Mouse (Mus musculus): ENCODE measurements around the gene Krtap10-10. TPM values are rescaled to one million over a fixed set of nuclear protein-coding genes. Genes with fewer than 3 reads are reported as not detected.
"Not testable (repeated sequence)": the region's sequence is repeated elsewhere in the genome, so short reads cannot be mapped to it uniquely, and the experiment has no call there.

The Krtap10-10 gene
- total RNA-seq (2021) = not detected

DNA sequence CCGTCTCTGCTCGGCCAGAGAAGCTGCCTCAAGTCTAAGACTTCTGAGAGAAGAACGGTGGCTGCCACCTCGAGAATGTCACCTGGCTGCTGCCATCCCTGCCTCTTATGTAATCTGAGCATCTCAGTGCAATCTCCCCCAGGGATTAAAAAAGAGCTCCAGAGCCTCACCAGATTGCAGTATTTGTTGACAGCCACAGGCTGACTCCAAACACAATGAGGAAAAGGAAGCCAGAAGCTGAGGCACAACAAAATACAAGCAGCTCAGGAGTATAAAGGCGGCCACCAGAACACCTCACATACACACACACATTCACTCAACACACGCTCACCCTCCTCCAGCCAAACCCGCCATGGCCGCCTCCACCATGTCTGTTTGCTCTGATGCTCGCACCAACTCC lies at the start of gene Krtap10-10:
Gene Krtap10-10, plus strand, starts transcription at position 301 of the 400 bp plus-strand sequence.
- peak in 1 of 2 experiments; percentile 37 for DNase-seq (ENCODE audit: low spot score in 2 of 2)
- intact Hi-C loops (cut with DNase I) = no loop called here

DNA sequence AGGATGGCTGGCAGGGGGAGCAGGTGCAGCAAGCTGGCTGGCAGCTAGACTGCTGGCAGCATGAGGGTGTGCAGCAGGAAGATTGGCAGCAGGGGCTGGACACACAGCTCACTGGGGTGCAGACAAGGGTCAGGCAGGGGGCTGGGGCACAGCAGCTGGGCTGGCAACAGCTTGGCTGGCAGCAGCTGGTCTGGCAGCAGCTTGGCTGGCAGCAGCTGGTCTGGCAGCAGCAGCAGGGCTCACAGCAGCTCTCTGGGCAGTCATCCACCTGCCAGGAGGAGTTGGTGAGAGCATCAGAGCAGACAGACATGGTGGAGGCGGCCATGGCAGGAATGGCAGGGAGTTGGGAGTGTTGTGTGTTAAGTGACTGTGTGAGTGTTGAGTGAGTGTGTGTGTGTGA lies 47.9 kb upstream of the Krtap10-10 start, which contains the start of gene Gm7137:
Gene Gm7137, minus strand, starts transcription at position 325 of the 400 bp plus-strand sequence.
- intact Hi-C loops (cut with DNase I) = not testable (repeated sequence)
- DNase-seq (ENCODE audit: low spot score in 2 of 2) = peak in 1 of 2 experiments; percentile 46

DNA sequence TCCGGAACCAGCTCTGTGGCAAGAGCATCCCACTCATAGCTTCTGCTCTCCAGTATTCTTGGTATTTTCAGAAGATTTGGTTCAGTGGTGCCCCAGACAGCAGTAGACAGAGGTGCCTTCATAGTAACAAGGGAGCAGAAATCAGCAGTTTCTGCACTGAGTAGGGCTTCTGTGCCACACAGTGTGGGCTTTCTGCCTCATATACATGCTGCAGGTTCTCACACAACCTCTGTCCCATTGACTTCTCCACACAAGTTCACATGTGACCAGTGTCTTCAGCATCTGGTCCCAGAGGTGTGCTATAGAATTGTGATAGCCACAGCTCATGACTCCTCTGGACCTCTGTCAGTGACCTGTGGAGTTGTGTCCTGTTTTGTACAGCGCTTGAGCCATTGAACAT lies 47.1 kb upstream of the Krtap10-10 start:
- intact Hi-C loops (cut with DNase I) = no loop called here
- DNase-seq (ENCODE audit: low spot score in 2 of 2) = no peak

DNA sequence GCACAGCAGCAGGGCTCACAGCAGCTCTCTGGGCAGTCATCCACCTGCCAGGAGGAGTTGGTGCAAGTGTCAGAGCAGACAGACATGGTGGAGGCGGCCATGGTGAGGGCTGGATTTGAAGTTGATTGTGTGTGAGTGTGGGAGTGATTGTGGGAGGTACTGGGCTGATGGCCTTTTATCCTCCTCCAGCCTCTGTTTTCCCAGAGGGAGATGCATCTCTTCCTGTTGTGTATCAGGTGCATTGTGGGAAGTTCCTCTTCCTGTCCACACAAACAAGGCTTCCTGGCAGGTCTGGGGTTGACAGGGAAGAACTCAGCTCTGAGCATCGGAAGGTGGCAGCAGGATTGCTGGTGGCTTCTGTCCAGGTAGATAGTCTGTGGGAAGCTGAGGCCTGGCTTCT lies 40.8 kb upstream of the Krtap10-10 start, which contains the start of gene Gm9639:
Gene Gm9639, minus strand, starts transcription at position 101 of the 400 bp plus-strand sequence.
- DNase-seq (ENCODE audit: low spot score in 2 of 2) = no peak
- intact Hi-C loops (cut with DNase I) = no loop called here

DNA sequence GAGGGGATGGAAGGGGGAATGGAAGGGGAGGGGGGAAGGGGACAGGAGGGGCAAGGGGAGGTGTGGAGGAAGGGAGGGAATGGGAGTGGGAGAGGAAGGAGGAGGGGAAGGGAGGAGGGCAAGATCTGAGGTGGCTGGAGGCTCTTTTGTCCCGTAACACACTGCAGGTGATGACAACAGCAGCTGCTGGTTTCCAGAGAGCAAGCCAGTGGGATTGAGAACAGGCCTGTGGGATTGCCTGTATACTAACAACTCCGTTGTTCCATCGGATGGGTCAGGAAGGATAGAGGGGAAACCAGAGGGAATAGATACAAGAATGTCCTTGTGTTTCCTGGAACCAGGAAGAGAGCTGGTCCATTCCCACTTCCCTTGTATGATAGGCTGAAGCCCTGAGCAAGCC lies 38.1 kb upstream of the Krtap10-10 start:
- intact Hi-C loops (cut with DNase I) = no loop called here
- DNase-seq (ENCODE audit: low spot score in 2 of 2) = no peak

DNA sequence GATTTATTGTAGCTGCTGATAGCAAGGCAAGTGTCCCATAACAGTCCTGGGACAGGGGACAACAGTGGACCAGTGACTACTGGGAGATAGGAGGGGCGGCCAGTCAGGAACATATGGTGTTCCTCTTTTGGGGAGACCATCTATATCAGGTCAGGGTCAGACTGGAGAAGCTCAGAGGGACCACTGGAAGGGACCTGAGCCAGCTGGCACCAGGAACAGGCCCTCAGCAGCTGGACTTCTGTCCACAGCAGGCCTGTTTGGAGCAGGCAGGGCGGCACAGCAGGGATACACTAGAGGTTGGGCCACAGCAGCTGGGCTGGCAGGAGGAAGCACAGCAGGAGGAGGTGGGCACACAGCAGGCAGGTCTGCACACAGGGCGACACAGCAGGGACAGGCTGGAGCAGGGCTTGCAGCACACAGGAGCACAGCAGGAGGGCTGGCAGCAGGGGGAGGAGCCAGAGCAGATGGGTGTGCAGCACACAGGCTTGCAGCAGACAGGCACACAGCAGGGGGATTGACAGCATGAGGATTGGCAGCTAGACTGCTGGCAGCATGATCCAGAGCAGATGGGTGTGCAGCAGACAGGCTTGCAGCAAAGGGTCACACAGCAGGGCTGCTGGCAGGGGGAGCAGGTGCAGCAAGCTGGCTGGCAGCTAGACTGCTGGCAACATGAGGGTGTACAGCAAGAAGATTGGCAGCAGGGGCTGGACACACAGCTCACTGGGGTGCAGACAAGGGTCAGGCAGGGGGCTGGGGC lies 37.4 kb upstream of the Krtap10-10 start:
- intact Hi-C loops (cut with DNase I); DNase-seq (ENCODE audit: low spot score in 2 of 2): not testable (repeated sequence)

DNA sequence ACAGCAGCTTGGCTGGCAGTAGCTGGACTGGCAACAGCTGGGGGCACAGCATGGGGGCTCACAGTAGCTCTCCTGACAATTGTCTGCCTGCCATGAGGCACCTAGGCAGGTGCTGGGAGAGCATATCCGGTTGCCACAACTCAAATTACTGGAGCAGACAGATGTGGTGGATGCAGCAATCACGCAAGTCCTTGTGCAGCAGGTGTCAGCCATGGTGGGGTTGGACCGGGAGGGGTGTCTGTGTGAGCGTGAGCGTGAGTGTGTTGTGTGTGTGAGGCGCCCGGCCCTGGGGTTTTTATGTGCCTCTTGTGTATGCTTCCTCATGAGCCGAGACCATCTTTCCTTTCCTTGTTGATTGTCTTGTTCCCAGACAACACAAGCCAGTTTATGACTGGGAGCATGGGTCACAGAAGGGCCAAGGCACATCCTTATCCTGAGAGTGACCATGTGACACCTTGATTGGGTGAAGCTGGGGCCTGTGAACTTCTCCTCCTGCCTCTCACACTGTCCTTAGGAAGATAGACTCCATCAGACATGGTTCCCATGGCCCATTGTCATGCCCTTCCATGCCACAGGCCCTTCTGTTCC lies 36.7 kb upstream of the Krtap10-10 start, which contains the start of gene Gm19668:
Gene Gm19668, minus strand, starts transcription at position 213 of the 588 bp plus-strand sequence.
- no peak for DNase-seq (ENCODE audit: low spot score in 2 of 2)
- intact Hi-C loops (cut with DNase I) = no loop called here

DNA sequence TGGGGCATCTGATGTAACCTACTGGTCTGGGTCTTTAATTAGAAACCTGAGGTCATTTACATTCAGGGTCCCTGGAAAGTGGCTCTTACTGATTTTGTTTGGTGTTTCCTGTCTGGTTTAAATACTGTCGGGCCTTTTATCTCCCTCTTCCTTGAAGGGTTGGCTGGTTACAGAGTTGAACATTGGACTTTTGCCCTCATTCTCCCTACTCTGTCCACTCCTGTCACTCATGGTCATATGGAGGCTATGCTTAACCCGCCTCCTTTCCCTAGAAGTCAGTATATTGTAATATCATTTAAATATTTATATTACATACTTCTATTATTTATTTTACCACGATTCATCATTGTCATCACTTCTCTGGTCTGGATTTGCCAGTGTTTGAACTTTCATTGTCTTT lies 31.7 kb upstream of the Krtap10-10 start:
- intact Hi-C loops (cut with DNase I) = no loop called here
- no peak for DNase-seq (ENCODE audit: low spot score in 2 of 2)

DNA sequence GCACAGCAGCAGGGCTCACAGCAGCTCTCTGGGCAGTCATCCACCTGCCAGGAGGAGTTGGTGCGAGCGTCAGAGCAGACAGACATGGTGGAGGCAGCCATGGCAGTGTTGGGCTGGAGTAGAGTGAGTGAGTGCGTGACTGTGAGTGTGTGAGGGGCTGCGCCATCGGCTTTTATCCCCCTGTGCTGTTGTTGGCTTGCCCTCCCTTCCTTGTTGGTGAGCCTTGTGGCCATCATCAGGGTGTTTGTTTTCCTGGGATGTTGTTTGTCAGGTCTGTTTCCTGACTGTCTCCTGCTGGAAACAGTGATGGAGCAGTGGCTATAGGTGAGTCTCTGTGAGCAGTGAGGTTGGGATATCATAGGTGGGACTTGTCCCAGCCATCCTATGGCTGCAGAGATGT lies 24.0 kb upstream of the Krtap10-10 start, which contains the start of gene Gm9507:
Gene Gm9507, minus strand, starts transcription at position 101 of the 400 bp plus-strand sequence.
- intact Hi-C loops (cut with DNase I) = no loop called here
- DNase-seq (ENCODE audit: low spot score in 2 of 2) = no peak

DNA sequence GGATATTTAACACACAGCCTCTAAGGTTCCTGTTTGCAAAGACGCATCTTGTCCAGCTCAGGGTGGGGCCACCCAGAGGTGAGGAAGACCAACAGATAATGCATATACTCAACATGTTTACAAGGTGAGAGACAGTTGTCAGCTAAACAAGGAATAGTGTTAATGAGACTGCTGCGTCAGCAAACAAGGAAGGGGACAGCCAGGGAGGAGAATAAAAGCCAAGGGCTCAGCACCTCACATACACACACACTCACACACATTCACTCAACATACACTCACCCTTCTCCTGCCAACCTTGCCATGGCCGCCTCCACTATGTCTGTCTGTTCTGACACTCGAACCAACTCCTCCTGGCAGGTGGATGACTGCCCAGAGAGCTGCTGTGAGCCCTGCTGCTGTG lies 21.4 kb upstream of the Krtap10-10 start, which contains the start of gene Gm2696:
Gene Gm2696, plus strand, starts transcription at position 301 of the 400 bp plus-strand sequence.
- intact Hi-C loops (cut with DNase I) = no loop called here
- no peak for DNase-seq (ENCODE audit: low spot score in 2 of 2)

DNA sequence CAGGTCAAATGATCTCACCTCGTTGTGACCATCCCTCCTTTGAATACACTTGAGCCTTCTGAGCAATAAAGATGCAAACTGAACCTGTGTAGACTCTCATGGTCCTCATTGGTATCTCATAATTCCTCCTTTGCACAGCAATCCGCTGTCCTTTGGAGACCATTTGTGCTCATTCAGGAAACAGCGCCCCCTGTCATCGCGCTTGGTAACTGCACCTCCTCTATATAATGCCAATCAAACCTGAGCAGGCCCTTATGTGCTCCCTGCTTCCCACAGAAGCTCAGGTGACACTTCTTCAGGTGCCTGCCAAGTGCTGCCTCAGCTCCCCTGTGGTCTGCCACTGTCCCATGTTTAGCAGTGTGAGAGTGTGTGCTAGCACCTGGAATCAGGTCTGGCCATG lies 20.2 kb upstream of the Krtap10-10 start:
- intact Hi-C loops (cut with DNase I) = no loop called here
- DNase-seq (ENCODE audit: low spot score in 2 of 2) = no peak

DNA sequence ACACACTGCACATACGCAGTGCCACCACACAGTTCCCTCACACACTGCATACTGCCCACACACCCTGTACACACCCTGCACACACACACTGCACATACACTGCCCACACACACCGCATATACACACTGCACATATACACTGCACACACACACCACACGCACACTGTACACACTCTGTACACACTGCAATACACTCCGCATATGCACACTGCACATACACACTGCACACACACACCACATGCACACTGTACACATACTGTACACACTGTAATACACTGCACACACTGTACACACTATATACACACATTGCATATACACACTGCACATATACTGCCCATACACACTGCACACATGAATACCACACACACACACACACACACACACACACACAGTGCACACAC lies 17.2 kb upstream of the Krtap10-10 start:
- no peak for DNase-seq (ENCODE audit: low spot score in 2 of 2)
- intact Hi-C loops (cut with DNase I) = no loop called here

DNA sequence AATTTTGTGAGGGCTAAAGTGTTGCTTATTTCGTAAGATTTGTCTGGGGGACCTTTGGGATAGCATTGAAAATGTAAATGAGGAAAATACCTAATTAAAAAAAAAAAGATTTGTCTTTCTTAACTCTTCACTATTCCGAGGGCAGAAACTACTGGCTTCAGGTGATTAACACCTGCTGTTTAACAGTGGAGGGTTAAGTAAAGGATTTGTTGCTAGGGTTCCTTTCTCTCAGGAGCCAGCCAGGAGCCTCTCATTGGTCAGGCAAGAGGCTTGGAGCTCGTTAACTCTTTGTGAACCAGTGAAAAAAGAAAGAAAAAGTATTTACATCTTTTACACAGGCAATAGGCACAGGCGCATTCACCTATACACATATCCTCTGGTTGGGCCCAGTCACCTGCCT lies 16.5 kb upstream of the Krtap10-10 start:
- no peak for DNase-seq (ENCODE audit: low spot score in 2 of 2)
- intact Hi-C loops (cut with DNase I) = no loop called here

DNA sequence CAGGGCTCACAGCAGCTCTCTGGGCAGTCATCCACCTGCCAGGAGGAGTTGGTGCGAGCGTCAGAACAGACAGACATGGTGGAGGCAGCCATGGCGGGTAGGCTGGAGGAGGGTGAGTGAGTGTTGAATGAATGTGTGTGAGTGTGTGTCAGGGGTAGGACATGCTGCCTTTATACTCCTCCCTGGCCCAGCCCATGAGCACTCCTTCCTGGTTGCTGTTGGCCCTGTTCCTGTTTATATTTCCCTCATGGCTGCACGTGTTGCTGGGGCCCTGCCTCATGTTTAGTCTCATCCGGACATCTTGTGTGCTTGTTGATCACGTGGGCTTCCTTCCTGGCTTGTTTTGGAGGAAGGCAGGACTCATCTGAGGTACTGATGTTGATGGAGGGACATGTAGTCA lies 8.8 kb upstream of the Krtap10-10 start, which contains the start of gene Krtap10-4:
Gene Krtap10-4, minus strand, starts transcription at position 145 of the 400 bp plus-strand sequence.
- intact Hi-C loops (cut with DNase I) = no loop called here
- DNase-seq (ENCODE audit: low spot score in 2 of 2) = no peak

DNA sequence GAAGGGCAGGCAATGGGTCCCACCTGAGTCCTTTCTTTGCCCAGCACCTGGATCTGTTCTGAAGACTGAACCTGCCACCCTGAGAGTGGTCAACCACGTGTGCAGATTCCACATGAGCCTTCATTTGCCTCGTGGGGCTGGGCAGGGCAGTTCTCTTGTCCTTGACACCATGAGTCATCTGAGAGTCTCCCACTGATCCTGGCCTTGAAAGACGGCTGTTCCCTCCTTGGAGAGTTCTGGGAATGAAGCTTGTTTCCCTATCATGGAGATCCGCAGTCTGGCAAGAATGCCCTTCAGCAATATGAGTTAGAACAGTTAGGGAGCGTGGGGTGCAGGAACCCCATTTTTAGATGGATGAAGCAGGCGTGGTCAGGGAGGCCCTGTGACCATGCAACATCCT lies 3.3 kb downstream of the Krtap10-10 start:
- intact Hi-C loops (cut with DNase I) = no loop called here
- DNase-seq (ENCODE audit: low spot score in 2 of 2) = no peak

DNA sequence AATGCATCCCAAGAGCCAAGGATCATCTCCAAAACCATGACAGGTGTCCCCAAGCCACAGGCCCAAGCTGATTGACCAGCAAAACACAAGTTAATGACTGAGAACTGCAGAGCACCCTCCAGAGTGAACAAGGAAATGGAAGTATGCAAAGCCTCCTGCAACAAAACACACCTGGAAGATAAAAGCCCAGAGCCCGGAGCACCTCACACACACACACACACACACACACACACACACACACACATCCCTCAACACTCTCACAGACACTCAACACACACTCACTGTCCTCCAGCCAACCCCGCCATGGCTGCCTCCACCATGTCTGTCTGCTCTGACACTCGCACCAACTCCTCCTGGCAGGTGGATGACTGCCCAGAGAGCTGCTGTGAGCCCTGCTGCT lies 10.8 kb downstream of the Krtap10-10 start, which contains the start of gene Gm36176:
Gene Gm36176, plus strand, starts transcription at position 301 of the 400 bp plus-strand sequence.
- no peak for DNase-seq (ENCODE audit: low spot score in 2 of 2)
- intact Hi-C loops (cut with DNase I) = no loop called here

DNA sequence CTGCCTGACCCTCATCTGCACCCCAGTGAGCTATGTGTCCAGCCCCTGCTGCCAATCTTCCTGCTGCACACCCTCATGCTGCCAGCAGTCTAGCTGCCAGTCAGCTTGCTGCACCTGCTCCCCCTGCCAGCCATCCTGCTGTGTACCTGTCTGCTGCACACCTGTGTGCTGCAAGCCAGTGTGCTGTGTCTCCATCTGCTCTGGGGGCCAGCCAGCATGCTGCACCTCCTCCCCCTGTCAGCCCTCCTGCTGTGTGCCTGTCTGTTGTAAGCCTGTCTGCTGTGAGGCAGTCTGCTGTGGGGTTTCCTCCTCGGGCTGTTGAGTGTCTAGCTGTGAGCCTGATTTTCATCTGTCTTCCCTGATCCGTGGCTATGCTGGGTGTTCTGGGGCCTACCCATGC lies 11.2 kb downstream of the Krtap10-10 start:
- intact Hi-C loops (cut with DNase I) = no loop called here
- DNase-seq (ENCODE audit: low spot score in 2 of 2) = no peak

DNA sequence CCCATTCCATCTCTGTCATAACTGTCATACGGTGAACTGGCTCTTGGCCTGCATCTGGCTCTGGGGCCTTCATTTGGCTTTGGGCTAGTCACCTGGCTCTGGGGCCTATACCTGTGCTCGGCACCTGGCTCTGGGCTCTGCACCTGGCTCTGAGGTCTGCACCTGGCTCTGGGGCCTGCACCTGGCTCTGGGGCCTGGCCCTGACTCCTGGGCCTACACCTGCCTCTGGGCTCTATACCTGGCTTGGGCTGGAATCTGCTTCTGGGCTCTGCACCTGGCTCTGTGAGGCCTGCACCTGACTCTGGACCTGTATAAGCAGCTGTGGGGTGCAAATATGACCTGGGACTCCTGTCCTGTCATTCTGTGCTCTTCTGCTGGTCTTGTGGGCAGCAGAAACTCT lies 11.8 kb downstream of the Krtap10-10 start:
- no peak for DNase-seq (ENCODE audit: low spot score in 2 of 2)
- intact Hi-C loops (cut with DNase I) = no loop called here

DNA sequence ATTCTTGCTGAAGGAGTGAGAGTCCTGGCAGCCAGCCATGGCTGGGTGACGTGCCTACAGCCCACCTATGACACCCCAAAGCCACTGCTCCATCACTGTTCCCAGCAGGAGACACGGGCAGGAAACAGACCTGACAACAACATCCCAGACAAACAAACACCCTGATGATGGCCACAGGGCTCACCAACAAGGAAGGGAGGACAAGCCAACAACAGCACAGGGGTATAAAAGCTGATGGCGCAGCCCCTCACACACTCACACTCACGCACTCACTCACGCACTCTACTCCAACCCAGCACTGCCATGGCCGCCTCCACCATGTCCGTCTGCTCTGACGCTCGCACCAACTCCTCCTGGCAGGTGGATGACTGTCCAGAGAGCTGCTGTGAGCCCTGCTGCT lies 16.8 kb downstream of the Krtap10-10 start, which contains the start of gene Gm10318:
Gene Gm10318, plus strand, starts transcription at position 301 of the 400 bp plus-strand sequence.
- no peak for DNase-seq (ENCODE audit: low spot score in 2 of 2)
- intact Hi-C loops (cut with DNase I) = no loop called here

DNA sequence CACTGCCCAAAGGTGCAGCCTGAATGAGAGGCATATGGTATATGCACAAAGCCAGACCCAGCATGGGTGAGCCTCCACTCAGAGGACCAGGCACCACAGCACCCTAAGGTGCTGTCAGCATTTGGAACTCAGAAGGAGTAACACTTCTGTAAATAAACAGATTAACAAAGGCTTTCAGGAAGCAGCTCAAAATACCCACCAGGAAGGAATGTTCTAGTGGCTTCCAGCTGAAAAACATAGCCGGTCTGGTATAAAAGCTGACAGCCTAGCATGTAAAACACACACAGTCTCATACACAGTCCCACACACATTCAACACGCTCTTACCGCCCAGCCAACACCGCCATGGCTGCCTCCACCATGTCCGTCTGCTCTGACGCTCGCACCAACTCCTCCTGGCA lies 25.9 kb downstream of the Krtap10-10 start, which contains the start of gene Gm3285:
Gene Gm3285, plus strand, starts transcription at position 301 of the 400 bp plus-strand sequence.
- DNase-seq (ENCODE audit: low spot score in 2 of 2) = no peak
- intact Hi-C loops (cut with DNase I) = no loop called here
